Mouse (Mus musculus) thymus, adult 2 months (tissue): ENCODE measurements around the gene Ube4a. TPM values are rescaled to one million over a fixed set of nuclear protein-coding genes. Genes with fewer than 3 reads are reported as not detected.

Experiments
- DNase-seq: peaks from one replicate; pipeline ENCODE4 v3.0.0; 2021
- H3K27ac ChIP-seq: fragments of 200-500 bp; 2 replicates; pipeline ENCODE4 v1.5.1; 2012; ENCODE audit warnings: low read length, control low read depth; ENCODE audit not compliant: control insufficient read depth, insufficient read depth
- H3K27me3 ChIP-seq: fragments of 200-500 bp; 2 replicates; pipeline ENCODE4 v1.6.1; 2012; ENCODE audit warnings: mild to moderate bottlenecking, low read length, moderate library complexity, mixed read lengths; ENCODE audit not compliant: control insufficient read depth, insufficient read depth
- H3K36me3 ChIP-seq: fragments of 200-500 bp; 2 replicates; pipeline ENCODE4 v1.6.1; 2012; ENCODE audit warnings: mild to moderate bottlenecking, low read length, moderate library complexity; ENCODE audit not compliant: control insufficient read depth, insufficient read depth
- H3K4me1 ChIP-seq: fragments of 200-500 bp; replicated peaks from 2 replicates; pipeline ENCODE4 v1.6.1; 2012; ENCODE audit warnings: low read length; ENCODE audit not compliant: control insufficient read depth, insufficient read depth
- H3K4me3 ChIP-seq: fragments of 200-500 bp; 2 replicates; pipeline ENCODE4 v1.5.1; 2012; ENCODE audit warnings: mild to moderate bottlenecking, low read length, control low read depth, moderate library complexity; ENCODE audit not compliant: control insufficient read depth, insufficient read depth
- CTCF ChIP-seq: fragments of 200-500 bp; IDR thresholded peaks from 2 replicates; pipeline ENCODE4 v1.5.1; 2012; ENCODE audit warnings: mild to moderate bottlenecking, control low read depth, low read length, moderate library complexity, borderline replicate concordance; ENCODE audit not compliant: control insufficient read depth, poor library complexity, insufficient read depth; ENCODE audit errors: extremely low read depth
- POLR2A ChIP-seq: fragments of 200-500 bp; IDR thresholded peaks from 2 replicates; pipeline ENCODE4 v1.6.1; 2012; ENCODE audit warnings: mild to moderate bottlenecking, low read length, control low read depth, moderate library complexity; ENCODE audit not compliant: control insufficient read depth, poor library complexity, insufficient read depth; ENCODE audit errors: extremely low read depth
- WGBS: fragments of 180-500 bp; shearing (Covaris S2); methylation state at CpG from one replicate; pipeline ENCODE4 v1.1.7; 2018; 5-methylcytosine and 5-hydroxymethylcytosine counted together
- polyA plus RNA-seq: library from polyadenylated mRNA; depleted of rRNA; stranded (reverse); fragments of >200 nt; gene quantifications from 2 replicates; pipeline ENCODE4 v1.2.3, GENCODE M21; 2012

Ube4a gene
- polyA plus RNA-seq, 1 experiment = 23.7 TPM

GRCm38 (mm10) chr9:44882981-44883569, 82.3 kb downstream of the Ube4a start:
- Histone ChIP-seq H3K4me3 (peak overlapping the region; percentile 95; the same call in 1 of the 2 replicates), H3K36me3 (no peaks in the 10 kb centered on the region), H3K27ac (no peak overlapping the region), H3K27me3 (no peaks in the 10 kb centered on the region), H3K4me1 (peaks cover 18% of the 10 kb centered on the region)
- 2% methylated on average over 21 of the region's 21 CpGs for WGBS
- DNase-seq = peak; percentile 17
- TF ChIP-seq POLR2A (no peak), CTCF (no peak)

GRCm38 (mm10) chr9:44882436-44882980, 82.9 kb downstream of the Ube4a start:
- no peaks in the 10 kb centered on the region for H3K27me3 ChIP-seq
- TF ChIP-seq CTCF (0 out of 2 replicates have a peak, but pooled peaks have one; percentile 29), POLR2A (0 out of 2 replicates have a peak, but pooled peaks have one; percentile 4)
- under 1% methylated on average over 26 of the region's 27 CpGs for WGBS
- H3K27ac ChIP-seq = no peak overlapping the region
- no peaks in the 10 kb centered on the region; the same call in 1 of the 2 replicates for H3K36me3 ChIP-seq
- peaks cover 19% of the 10 kb centered on the region for H3K4me1 ChIP-seq
- H3K4me3 ChIP-seq = peak overlapping the region; percentile 95
- peak; percentile 61 for DNase-seq

DNA sequence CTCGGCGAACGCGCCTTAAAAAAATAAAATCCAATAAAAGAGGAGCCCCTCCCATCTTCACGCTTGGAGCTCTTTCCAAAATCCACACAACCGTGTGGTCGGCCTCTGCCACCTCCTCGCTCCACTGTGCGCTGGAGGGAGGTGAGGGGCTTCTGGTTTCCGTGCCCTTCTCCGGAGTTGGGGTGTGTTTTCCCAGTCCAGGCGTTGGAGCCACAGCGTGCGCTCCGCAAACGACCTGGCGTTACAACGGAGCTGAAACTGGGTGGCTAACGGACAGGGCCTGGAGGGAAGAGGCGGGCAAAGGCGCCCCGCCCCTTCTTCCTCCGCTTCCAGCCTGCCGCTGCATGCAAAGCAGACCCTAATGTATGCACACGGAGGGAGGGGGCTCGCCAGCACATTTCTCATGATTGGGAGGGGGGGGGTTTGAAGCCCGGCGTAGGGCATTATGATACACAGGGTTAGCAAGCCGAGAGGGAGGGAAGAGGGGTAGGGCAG, 83.4 kb downstream of the Ube4a start:
- Histone ChIP-seq H3K4me1 (peaks cover 19% of the 10 kb centered on the region), H3K27me3 (no peaks in the 10 kb centered on the region), H3K4me3 (peak overlapping the region; percentile 95), H3K36me3 (no peaks in the 10 kb centered on the region; the same call in 1 of the 2 replicates), H3K27ac (peak overlapping the region; percentile 76)
- TF ChIP-seq POLR2A = 0 out of 2 replicates have a peak, but pooled peaks have one; percentile 33
- TF ChIP-seq CTCF = 0 out of 2 replicates have a peak, but pooled peaks have one; percentile 45
- peak; percentile 79 for DNase-seq
- WGBS = under 1% methylated on average over 29 of the region's 29 CpGs

- TF ChIP-seq CTCF (peak; percentile 35; the same call in 1 of the 2 replicates), POLR2A (0 out of 2 replicates have a peak, but pooled peaks have one; percentile 43)
- WGBS = under 1% methylated on average over 55 of the region's 71 CpGs
Observed at GRCm38 (mm10) chr9:44881221-44881871, 84.1 kb downstream of the Ube4a start, which contains the start of gene Kmt2a. Gene Kmt2a (minus strand): TSS chr9:44881296.

GRCm38 (mm10) chr9:44880309-44881081, 84.9 kb downstream of the Ube4a start:
- peak; percentile 33; the same call in 1 of the 2 replicates for TF ChIP-seq CTCF
- TF ChIP-seq POLR2A = 0 out of 2 replicates have a peak, but pooled peaks have one; percentile 2
- peak overlapping the region; percentile 91 for H3K27ac ChIP-seq
- H3K4me1 ChIP-seq = peaks cover 22% of the 10 kb centered on the region
- H3K4me3 ChIP-seq = peak overlapping the region; percentile 94
- WGBS = under 1% methylated on average over 39 of the region's 44 CpGs
- no peaks in the 10 kb centered on the region for H3K27me3 ChIP-seq
- peak; percentile 40 for DNase-seq
- H3K36me3 ChIP-seq = no peaks in the 10 kb centered on the region; the same call in 1 of the 2 replicates

More at GRCm38 (mm10) chr9:44881221-44881871, 84.1 kb downstream of the Ube4a start, which contains the start of gene Kmt2a:
- Histone ChIP-seq H3K4me1 (peaks cover 19% of the 10 kb centered on the region), H3K4me3 (peak within 1 kb of the TSS; percentile 95), H3K36me3 (no peaks in the 10 kb centered on the region; the same call in 1 of the 2 replicates), H3K27me3 (no peaks in the 10 kb centered on the region), H3K27ac (peak within 1 kb of the TSS; percentile 91)
- DNase-seq = peak; percentile 95

- under 1% methylated on average over 13 of the region's 13 CpGs for WGBS
- DNase-seq = peak; percentile 55
- H3K27ac ChIP-seq = peak overlapping the region; percentile 91
- H3K4me1 ChIP-seq = peaks cover 24% of the 10 kb centered on the region
- peak overlapping the region; percentile 94 for H3K4me3 ChIP-seq
- no peaks in the 10 kb centered on the region for H3K27me3 ChIP-seq
- no peaks in the 10 kb centered on the region; the same call in 1 of the 2 replicates for H3K36me3 ChIP-seq
- no peak for TF ChIP-seq CTCF
- no peak for TF ChIP-seq POLR2A
Observed at GRCm38 (mm10) chr9:44879694-44880271, 85.6 kb downstream of the Ube4a start.
